Mouse (Mus musculus): Measurements from ENCODE around the gene Adamtsl1. TPM values are rescaled to one million over a fixed set of nuclear protein-coding genes. Genes with fewer than 3 reads are reported as not detected.

Gene Adamtsl1
- polyA plus RNA-seq, 1 experiment: not detected

DNA sequence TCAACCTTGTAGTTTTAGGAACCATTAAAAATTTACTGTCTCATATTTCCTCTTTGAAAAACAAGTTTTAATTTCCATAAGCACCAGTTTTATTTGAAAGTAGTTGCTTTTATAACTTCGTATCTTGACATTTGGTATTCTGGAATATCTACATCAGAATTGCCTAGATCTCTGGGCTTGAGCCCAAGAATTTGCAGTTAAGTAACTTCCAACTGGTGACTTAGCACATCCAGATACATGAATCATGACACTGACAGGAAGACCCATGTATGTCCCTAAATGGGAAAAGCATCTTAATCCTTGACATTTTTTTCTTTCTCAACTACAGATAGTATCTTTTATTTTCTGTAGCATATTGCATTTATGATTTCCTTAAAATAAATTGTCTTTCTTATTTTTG is 713.1 kb downstream of the Adamtsl1 start:
- H3K27ac ChIP-seq (ENCODE audit: control insufficient read depth, insufficient read depth, low read depth, low read length, poor library complexity): no peak overlapping the region
- H3K4me3 ChIP-seq (replicated peaks; ENCODE audit: control insufficient read depth, low read depth, low read length): no peak overlapping the region
- no peaks in the 10 kb centered on the region for H3K4me1 ChIP-seq (ENCODE audit: control insufficient read depth, insufficient read depth, low read length)
- WGBS: 78% methylated on average over 1 of the region's 1 CpGs
- TF ChIP-seq CTCF (IDR thresholded peaks at IDR 0.05; ENCODE audit: control insufficient read depth, insufficient read depth, low read length): no peak
- no peak for TF ChIP-seq POLR2A (IDR thresholded peaks at IDR 0.05; ENCODE audit: borderline replicate concordance, control insufficient read depth, low read depth, low read length)

DNA sequence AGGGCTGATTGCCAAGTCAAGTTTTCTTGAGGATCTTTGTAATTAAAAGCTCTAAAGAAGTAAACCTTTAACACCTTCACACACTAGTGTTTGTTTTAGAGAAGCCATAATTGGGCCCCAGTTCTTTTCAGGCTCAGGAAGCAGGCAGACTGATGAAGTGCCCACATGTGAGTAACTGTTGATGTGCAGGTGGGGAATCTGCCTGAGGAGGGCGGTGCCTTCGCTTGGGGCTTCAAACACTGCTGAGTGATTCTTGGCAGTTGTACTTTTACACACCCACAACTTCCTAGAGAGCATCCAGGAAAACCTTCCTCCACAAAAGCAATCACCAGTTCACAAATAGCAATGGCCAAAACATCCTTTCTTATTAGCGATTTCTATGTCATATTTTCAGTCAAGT is 719.2 kb downstream of the Adamtsl1 start:
- Histone ChIP-seq H3K27ac (ENCODE audit: control insufficient read depth, insufficient read depth, low read depth, low read length, poor library complexity) (no peak overlapping the region), H3K4me3 (replicated peaks; ENCODE audit: control insufficient read depth, low read depth, low read length) (no peak overlapping the region), H3K4me1 (ENCODE audit: control insufficient read depth, insufficient read depth, low read length) (no peaks in the 10 kb centered on the region)
- TF ChIP-seq CTCF (IDR thresholded peaks at IDR 0.05; ENCODE audit: control insufficient read depth, insufficient read depth, low read length) (no peak), POLR2A (IDR thresholded peaks at IDR 0.05; ENCODE audit: borderline replicate concordance, control insufficient read depth, low read depth, low read length) (no peak)
- 55% methylated on average over 3 of the region's 3 CpGs for WGBS

DNA sequence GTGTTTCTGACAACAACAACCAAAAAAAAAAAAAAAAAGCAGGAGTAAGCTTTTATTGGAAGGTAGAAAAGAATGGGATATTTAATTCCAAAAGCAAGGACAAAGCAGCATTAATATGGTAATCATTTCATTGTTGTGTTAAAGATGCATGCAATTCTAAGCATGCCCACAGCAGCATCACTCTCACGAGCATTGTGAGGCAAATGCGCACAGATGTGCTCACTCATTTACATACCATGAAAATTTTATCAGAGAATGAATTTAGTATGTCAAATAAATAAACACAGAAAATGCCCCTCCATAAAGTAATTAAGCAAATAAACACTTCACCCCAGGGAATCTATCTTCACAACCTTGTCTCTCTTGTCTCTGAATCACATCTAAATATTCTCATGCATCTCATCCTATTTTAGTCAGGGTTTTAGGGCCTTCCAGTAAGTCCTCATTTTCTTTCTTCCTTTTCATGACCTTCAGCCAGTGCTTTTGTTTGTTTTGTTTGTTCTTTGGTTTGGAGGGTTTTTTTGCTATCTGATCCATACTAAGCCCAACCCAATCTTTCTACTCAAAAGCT is 728.0 kb downstream of the Adamtsl1 start:
- WGBS: 73% methylated on average over 2 of the region's 2 CpGs
- Histone ChIP-seq H3K4me1 (ENCODE audit: control insufficient read depth, insufficient read depth, low read length) (no peaks in the 10 kb centered on the region), H3K27ac (ENCODE audit: control insufficient read depth, insufficient read depth, low read depth, low read length, poor library complexity) (no peak overlapping the region), H3K4me3 (replicated peaks; ENCODE audit: control insufficient read depth, low read depth, low read length) (no peak overlapping the region)
- TF ChIP-seq CTCF (IDR thresholded peaks at IDR 0.05; ENCODE audit: control insufficient read depth, insufficient read depth, low read length) (no peak), POLR2A (IDR thresholded peaks at IDR 0.05; ENCODE audit: borderline replicate concordance, control insufficient read depth, low read depth, low read length) (no peak)

DNA sequence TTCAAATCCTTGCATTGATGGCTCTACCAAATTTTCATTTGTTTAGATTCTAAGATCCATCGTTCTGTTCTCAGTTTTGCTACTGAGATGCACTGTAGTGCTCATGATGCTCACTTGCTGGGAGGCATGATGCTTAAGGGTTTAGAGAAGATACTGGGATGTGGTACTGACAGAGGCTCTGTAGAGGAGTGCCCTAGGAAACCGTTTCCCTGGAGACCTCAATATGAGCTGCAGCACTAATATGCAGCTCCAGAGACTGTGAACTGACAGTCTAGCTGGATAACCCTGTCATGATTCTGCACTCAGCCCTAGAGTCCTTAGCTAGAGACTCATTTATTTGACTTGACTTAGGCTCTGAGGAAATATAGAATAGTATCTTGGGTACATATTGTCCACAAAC is 756.1 kb downstream of the Adamtsl1 start:
- no peak overlapping the region for H3K27ac ChIP-seq (ENCODE audit: control insufficient read depth, insufficient read depth, low read depth, low read length, poor library complexity)
- 64% methylated on average over 2 of the region's 2 CpGs for WGBS
- no peaks in the 10 kb centered on the region for H3K4me1 ChIP-seq (ENCODE audit: control insufficient read depth, insufficient read depth, low read length)
- no peak overlapping the region for H3K4me3 ChIP-seq (replicated peaks; ENCODE audit: control insufficient read depth, low read depth, low read length)
- TF ChIP-seq POLR2A (IDR thresholded peaks at IDR 0.05; ENCODE audit: borderline replicate concordance, control insufficient read depth, low read depth, low read length) (no peak), CTCF (IDR thresholded peaks at IDR 0.05; ENCODE audit: control insufficient read depth, insufficient read depth, low read length) (no peak)

DNA sequence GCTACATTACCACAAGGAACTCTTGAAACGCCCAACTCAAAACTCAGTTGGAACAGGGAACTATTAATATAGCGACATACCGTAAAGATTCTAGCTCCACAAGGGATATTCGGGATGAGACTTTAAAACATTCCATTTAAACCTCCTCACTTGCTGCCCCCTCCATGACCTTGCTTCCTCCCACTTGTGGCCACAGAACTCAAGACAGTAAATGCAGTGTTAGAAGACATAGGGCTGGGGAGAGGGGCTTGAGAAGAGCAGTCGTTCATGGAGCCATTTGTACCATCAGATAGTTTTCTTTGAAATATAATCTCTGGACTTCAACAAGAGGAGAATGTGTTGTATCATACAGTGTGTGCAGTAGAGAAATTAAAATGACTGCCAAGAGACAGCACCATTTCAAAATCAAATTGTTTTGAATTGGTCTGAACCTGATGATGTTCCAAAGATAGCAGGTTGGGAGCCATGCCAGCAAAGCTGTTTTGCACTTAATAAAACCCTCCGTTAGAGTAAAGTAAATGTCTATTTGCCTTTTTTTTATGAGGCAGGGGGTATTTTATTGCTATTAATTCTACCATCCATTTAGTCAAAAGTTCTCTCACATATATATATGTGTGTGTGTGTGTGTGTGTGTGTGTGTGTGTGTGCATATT is 759.9 kb downstream of the Adamtsl1 start:
- TF ChIP-seq CTCF (IDR thresholded peaks at IDR 0.05; ENCODE audit: control insufficient read depth, insufficient read depth, low read length) (no peak), POLR2A (IDR thresholded peaks at IDR 0.05; ENCODE audit: borderline replicate concordance, control insufficient read depth, low read depth, low read length) (no peak)
- Histone ChIP-seq H3K4me1 (ENCODE audit: control insufficient read depth, insufficient read depth, low read length) (no peaks in the 10 kb centered on the region), H3K27ac (ENCODE audit: control insufficient read depth, insufficient read depth, low read depth, low read length, poor library complexity) (no peak overlapping the region), H3K4me3 (replicated peaks; ENCODE audit: control insufficient read depth, low read depth, low read length) (no peak overlapping the region)
- 78% methylated on average over 6 of the region's 6 CpGs for WGBS

DNA sequence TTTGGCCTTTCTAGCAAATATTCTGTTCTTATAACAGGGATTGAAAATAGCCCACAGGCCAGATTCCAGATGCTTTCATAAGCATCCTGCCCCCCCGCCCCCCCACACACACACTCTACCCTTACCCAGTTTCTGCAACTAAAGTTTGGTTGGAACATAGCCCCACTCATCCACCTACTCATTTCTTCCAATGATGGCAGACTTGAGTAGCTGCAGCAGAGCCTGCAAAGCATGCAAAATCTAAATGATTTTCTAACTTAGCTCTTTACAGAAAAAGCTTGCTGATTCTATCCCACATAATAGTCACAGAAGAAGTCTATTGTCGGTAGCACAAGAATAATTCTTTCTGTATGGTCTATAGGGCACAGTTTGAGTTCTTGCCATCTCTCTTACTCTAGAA is 760.7 kb downstream of the Adamtsl1 start:
- no peak for TF ChIP-seq POLR2A (IDR thresholded peaks at IDR 0.05; ENCODE audit: borderline replicate concordance, control insufficient read depth, low read depth, low read length)
- H3K27ac ChIP-seq (ENCODE audit: control insufficient read depth, insufficient read depth, low read depth, low read length, poor library complexity): no peak overlapping the region
- no peaks in the 10 kb centered on the region for H3K4me1 ChIP-seq (ENCODE audit: control insufficient read depth, insufficient read depth, low read length)
- H3K4me3 ChIP-seq (replicated peaks; ENCODE audit: control insufficient read depth, low read depth, low read length): no peak overlapping the region
- WGBS: 76% methylated on average over 2 of the region's 2 CpGs

DNA sequence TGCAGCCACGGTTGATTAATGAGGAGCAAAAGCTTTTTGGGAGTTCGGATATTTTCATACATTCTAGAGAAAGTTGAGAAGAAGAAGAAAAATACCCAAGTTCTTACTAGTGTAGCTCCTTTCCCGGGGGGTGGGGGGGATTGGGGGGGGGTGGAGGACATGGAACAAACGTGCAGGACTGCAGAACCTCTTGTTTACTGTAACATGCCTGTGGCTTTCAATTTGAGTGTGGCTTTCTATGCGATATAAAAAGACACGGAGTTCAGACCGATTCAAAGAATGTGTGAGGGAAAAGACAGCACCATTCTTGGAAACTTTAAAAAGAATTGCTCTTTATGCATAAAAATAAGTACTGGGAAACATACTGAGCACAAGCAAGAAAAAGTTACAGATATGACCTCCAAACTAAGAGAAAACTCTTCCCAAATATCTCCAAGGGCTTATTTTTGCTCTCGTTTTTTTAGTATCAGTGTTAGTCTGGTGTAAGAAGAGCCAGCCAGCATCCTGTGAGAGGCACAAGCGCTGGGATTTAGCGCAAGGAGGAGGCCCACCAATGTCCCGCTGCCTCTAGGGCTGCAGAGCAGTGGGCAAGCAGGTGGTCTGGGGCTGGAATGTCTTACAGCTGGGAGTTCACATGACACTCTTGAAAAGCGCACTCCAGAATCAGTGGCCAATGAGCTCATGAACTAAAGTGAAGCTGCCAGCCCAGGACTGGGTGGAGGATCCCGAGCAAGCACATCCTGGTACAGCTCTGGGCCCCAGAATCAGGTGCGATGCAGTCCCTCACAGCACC is 762.2 kb downstream of the Adamtsl1 start:
- Histone ChIP-seq H3K4me3 (replicated peaks; ENCODE audit: control insufficient read depth, low read depth, low read length) (no peak overlapping the region), H3K27ac (ENCODE audit: control insufficient read depth, insufficient read depth, low read depth, low read length, poor library complexity) (no peak overlapping the region), H3K4me1 (ENCODE audit: control insufficient read depth, insufficient read depth, low read length) (no peaks in the 10 kb centered on the region)
- no peak for TF ChIP-seq CTCF (IDR thresholded peaks at IDR 0.05; ENCODE audit: control insufficient read depth, insufficient read depth, low read length)
- no peak for TF ChIP-seq POLR2A (IDR thresholded peaks at IDR 0.05; ENCODE audit: borderline replicate concordance, control insufficient read depth, low read depth, low read length)
- 68% methylated on average over 14 of the region's 14 CpGs for WGBS

DNA sequence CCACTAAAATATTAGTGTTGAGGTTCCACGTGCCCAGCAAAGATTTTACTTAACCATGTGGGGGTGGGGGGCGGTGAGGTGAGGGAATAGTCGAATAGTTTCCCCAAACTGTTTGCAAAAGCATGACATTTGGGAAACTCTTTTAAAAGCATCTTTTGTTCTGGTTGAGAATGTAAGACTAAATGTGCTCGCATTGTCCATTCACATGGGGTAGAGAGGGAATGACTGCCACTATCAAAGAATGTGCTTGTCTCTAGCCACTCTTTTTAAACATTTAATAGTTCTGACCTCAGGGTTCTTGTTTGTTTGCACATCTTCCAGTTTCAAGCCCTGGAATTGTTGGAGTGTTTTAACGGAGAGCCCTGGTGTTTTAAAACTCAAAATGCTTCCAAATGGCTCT is 764.6 kb downstream of the Adamtsl1 start:
- 72% methylated on average over 5 of the region's 5 CpGs for WGBS
- no peak overlapping the region for H3K4me3 ChIP-seq (replicated peaks; ENCODE audit: control insufficient read depth, low read depth, low read length)
- no peak overlapping the region for H3K27ac ChIP-seq (ENCODE audit: control insufficient read depth, insufficient read depth, low read depth, low read length, poor library complexity)
- TF ChIP-seq CTCF (IDR thresholded peaks at IDR 0.05; ENCODE audit: control insufficient read depth, insufficient read depth, low read length) (no peak), POLR2A (IDR thresholded peaks at IDR 0.05; ENCODE audit: borderline replicate concordance, control insufficient read depth, low read depth, low read length) (no peak)
- H3K4me1 ChIP-seq (ENCODE audit: control insufficient read depth, insufficient read depth, low read length): no peaks in the 10 kb centered on the region

Data from bone marrow, adult 2 months (tissue).